Mouse (Mus musculus): ENCODE measurements around the gene Olfr111. TPM values are rescaled to one million over a fixed set of nuclear protein-coding genes. Genes with fewer than 3 reads are reported as not detected.

Olfr111 gene
- polyA plus RNA-seq, 1 experiment from 2014 or later: not detected

Other genes starting within 250 kb of the Olfr111 start
- gene Olfr98, start 244.3 kb upstream of the Olfr111 start, polyA plus RNA-seq (2016; fragmentation: Nextera tagmentation; extraction: Ambion mirVana): not detected in 2 replicates
- 0.64 and 0.74 TPM in 2 replicates for gene H2-M3, start 237.8 kb upstream of the Olfr111 start, polyA plus RNA-seq (2016; fragmentation: Nextera tagmentation; extraction: Ambion mirVana)
- not detected in 2 replicates for gene Olfr99, start 224.6 kb upstream of the Olfr111 start, polyA plus RNA-seq (2016; fragmentation: Nextera tagmentation; extraction: Ambion mirVana)
- not detected in 2 replicates for gene Olfr101, start 203.7 kb upstream of the Olfr111 start, polyA plus RNA-seq (2016; fragmentation: Nextera tagmentation; extraction: Ambion mirVana)
- gene Olfr102, start 191.0 kb upstream of the Olfr111 start, polyA plus RNA-seq (2016; fragmentation: Nextera tagmentation; extraction: Ambion mirVana): not detected in 2 replicates
- gene Olfr103, start 168.3 kb upstream of the Olfr111 start, polyA plus RNA-seq (2016; fragmentation: Nextera tagmentation; extraction: Ambion mirVana): not detected in 2 replicates
- gene Olfr104-ps, start 148.4 kb upstream of the Olfr111 start, polyA plus RNA-seq (2016; fragmentation: Nextera tagmentation; extraction: Ambion mirVana): not detected in 2 replicates
- gene Olfr105-ps, start 129.0 kb upstream of the Olfr111 start, polyA plus RNA-seq (2016; fragmentation: Nextera tagmentation; extraction: Ambion mirVana): not detected in 2 replicates
- not detected in 2 replicates for gene Olfr106-ps, start 117.6 kb upstream of the Olfr111 start, polyA plus RNA-seq (2016; fragmentation: Nextera tagmentation; extraction: Ambion mirVana)
- not detected in 2 replicates for gene Olfr107, start 108.8 kb upstream of the Olfr111 start, polyA plus RNA-seq (2016; fragmentation: Nextera tagmentation; extraction: Ambion mirVana)
- not detected in 2 replicates for gene Olfr108, start 62.5 kb upstream of the Olfr111 start, polyA plus RNA-seq (2016; fragmentation: Nextera tagmentation; extraction: Ambion mirVana)
- gene Olfr109, start 49.1 kb upstream of the Olfr111 start, polyA plus RNA-seq (2016; fragmentation: Nextera tagmentation; extraction: Ambion mirVana): not detected in 2 replicates
- gene H2-M2, start 24.5 kb upstream of the Olfr111 start, polyA plus RNA-seq (2016; fragmentation: Nextera tagmentation; extraction: Ambion mirVana): not detected in 2 replicates
- not detected in 2 replicates for gene Olfr110, start 15.6 kb upstream of the Olfr111 start, polyA plus RNA-seq (2016; fragmentation: Nextera tagmentation; extraction: Ambion mirVana)
- not detected in 2 replicates for gene Olfr112, start 61.4 kb downstream of the Olfr111 start, polyA plus RNA-seq (2016; fragmentation: Nextera tagmentation; extraction: Ambion mirVana)
- not detected in 2 replicates for gene Olfr113, start 69.6 kb downstream of the Olfr111 start, polyA plus RNA-seq (2016; fragmentation: Nextera tagmentation; extraction: Ambion mirVana)
- gene Olfr114, start 84.7 kb downstream of the Olfr111 start, polyA plus RNA-seq (2016; fragmentation: Nextera tagmentation; extraction: Ambion mirVana): not detected in 2 replicates
- gene Olfr115, start 119.1 kb downstream of the Olfr111 start, polyA plus RNA-seq (2016; fragmentation: Nextera tagmentation; extraction: Ambion mirVana): not detected in 2 replicates
- gene Olfr116, start 119.2 kb downstream of the Olfr111 start, polyA plus RNA-seq (2016; fragmentation: Nextera tagmentation; extraction: Ambion mirVana): not detected in 2 replicates
- not detected in 2 replicates for gene Olfr117, start 155.8 kb downstream of the Olfr111 start, polyA plus RNA-seq (2016; fragmentation: Nextera tagmentation; extraction: Ambion mirVana)
- not detected in 2 replicates for gene Olfr118, start 159.0 kb downstream of the Olfr111 start, polyA plus RNA-seq (2016; fragmentation: Nextera tagmentation; extraction: Ambion mirVana)
- not detected in 2 replicates for gene Olfr119, start 188.5 kb downstream of the Olfr111 start, polyA plus RNA-seq (2016; fragmentation: Nextera tagmentation; extraction: Ambion mirVana)
- not detected in 2 replicates for gene Olfr120, start 213.8 kb downstream of the Olfr111 start, polyA plus RNA-seq (2016; fragmentation: Nextera tagmentation; extraction: Ambion mirVana)
- not detected in 2 replicates for gene Olfr121, start 240.8 kb downstream of the Olfr111 start, polyA plus RNA-seq (2016; fragmentation: Nextera tagmentation; extraction: Ambion mirVana)